Mouse (Mus musculus): Measurements from ENCODE around the gene Klhl21.

- TF ChIP-seq GATA1 (IDR thresholded peaks at IDR 0.05; ENCODE audit: borderline replicate concordance, low read length) (no peak), FLI1 (IDR thresholded peaks at IDR 0.05; ENCODE audit: low read length) (no peak)
Measured at GRCm38 (mm10) chr4:152020024-152020423, 11.4 kb downstream of the Klhl21 start.
